Mouse (Mus musculus) midbrain, embryonic 11.5 days (tissue): ENCODE results near the gene Syne4. TPM values are rescaled to one million over a fixed set of nuclear protein-coding genes. Genes with fewer than 3 reads are reported as not detected.
A peak's percentile ranks its signal among the peaks of the same experiment; 100 is the strongest.

ENCODE experiments used
- ATAC-seq: fragments of 200-750 bp; cut with Nextera tagmentation; 2 replicates; pipeline ENCODE4 v1.8.0; 2017; ENCODE audit warnings: moderate TSS enrichment, moderate library complexity; ENCODE audit not compliant: low FRiP score
- DNase-seq: peaks from one replicate; pipeline ENCODE4 v3.0.0; 2015; ENCODE audit warnings: low spot score; ENCODE audit errors: missing footprints
- H3K27ac ChIP-seq: fragments of 300-500 bp; sonication (generic); 2 replicates; pipeline ENCODE4 v1.5.1; 2014; ENCODE audit warnings: low read depth, low read length
- H3K27me3 ChIP-seq: fragments of 300-500 bp; sonication (generic); 2 replicates; pipeline ENCODE4 v1.6.1; 2014; ENCODE audit warnings: mild to moderate bottlenecking, low read length, moderate library complexity, mixed read lengths; ENCODE audit not compliant: control insufficient read depth, insufficient read depth
- H3K36me3 ChIP-seq: fragments of 300-500 bp; sonication (generic); 2 replicates; pipeline ENCODE4 v1.6.1; 2014; ENCODE audit warnings: mild to moderate bottlenecking, low read length, moderate library complexity, mixed read lengths; ENCODE audit not compliant: control insufficient read depth, insufficient read depth
- H3K4me1 ChIP-seq: fragments of 300-500 bp; sonication (generic); 2 replicates; pipeline ENCODE4 v1.6.1; 2014; ENCODE audit warnings: low read length; ENCODE audit not compliant: control insufficient read depth, insufficient read depth
- H3K4me2 ChIP-seq: fragments of 300-500 bp; sonication (generic); 2 replicates; pipeline ENCODE4 v1.6.1; 2014; ENCODE audit warnings: mild to moderate bottlenecking, moderate library complexity
- H3K4me3 ChIP-seq: fragments of 300-500 bp; sonication (generic); 2 replicates; pipeline ENCODE4 v1.5.1; 2014; ENCODE audit warnings: low read depth, low read length
- H3K9ac ChIP-seq: fragments of 300-500 bp; sonication (generic); 2 replicates; pipeline ENCODE4 v1.6.1; 2014; ENCODE audit warnings: low read length
- H3K9me3 ChIP-seq: fragments of 300-500 bp; sonication (generic); 2 replicates; pipeline ENCODE4 v1.6.1; 2016; ENCODE audit warnings: low read length; ENCODE audit not compliant: control insufficient read depth
- WGBS: fragments of 180-500 bp; shearing (Covaris S2); extraction: QIAGEN DNeasy Blood & Tissue Kit; methylation state at CpG from one replicate; pipeline ENCODE4 v1.1.7; 2014; 5-methylcytosine and 5-hydroxymethylcytosine counted together
- polyA plus RNA-seq: library from polyadenylated mRNA; unstranded; fragments of >200 nt; fragmentation: Nextera tagmentation; extraction: Ambion mirVana; gene quantifications from 2 replicates; pipeline ENCODE4 v1.2.1, GENCODE M21; 2014

Gene Syne4
- polyA plus RNA-seq, 1 experiment from 2014 or later = 8.2 TPM

DNA sequence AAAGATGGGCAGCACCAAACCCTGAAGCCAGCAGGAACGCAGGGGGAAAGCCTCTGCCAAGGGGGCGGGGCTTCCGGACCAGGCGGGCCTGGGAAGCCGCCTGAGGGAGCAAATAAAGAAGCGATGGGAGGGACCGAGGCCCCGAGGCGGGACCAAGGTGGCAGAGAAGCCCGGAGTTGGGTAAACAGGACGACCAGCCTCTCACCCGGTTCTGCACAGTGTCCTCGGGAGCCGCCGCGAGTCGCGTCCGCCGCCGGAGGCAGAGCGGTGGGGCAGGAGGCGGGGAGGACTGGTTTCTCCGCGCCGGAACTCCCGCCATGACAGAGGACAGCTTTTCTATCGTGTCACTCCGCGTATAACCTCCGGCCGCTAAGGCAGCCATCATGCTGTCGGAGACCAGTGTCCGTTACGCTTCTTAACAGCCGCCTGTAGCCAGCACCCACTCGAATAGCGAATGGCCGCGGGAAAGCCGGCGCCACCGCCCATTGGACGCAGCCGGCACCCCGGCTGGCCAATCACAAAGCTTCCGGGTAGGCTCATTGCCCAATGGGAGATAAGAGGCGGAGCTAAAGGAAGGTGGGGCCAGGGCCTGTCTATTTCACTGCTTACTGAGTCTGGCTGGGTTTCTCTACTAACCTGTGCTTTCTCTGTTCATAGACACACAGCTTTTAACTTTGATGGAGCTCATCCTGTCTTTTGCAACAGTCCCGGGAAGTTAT, 34.5 kb upstream of the Syne4 start, which contains the start of the genes Thap8 and Wdr62:
Gene Thap8, plus strand, starts transcription at position 144 of the 719 bp plus-strand sequence.
Gene Wdr62, minus strand, starts transcription at position 469 of the 719 bp plus-strand sequence.
- DNase-seq (peak; percentile 98), ATAC-seq (peak; percentile 97)
- peak within 1 kb of the TSS; percentile 75 for H3K4me3 ChIP-seq
- H3K27me3 ChIP-seq = no peaks in the 10 kb centered on the region
- peak within 1 kb of the TSS; percentile 71 for H3K9ac ChIP-seq
- H3K4me1 ChIP-seq = peaks cover 11% of the 10 kb centered on the region
- H3K36me3 ChIP-seq = no peaks in the 10 kb centered on the region
- peak within 1 kb of the TSS; percentile 85 for H3K4me2 ChIP-seq
- H3K27ac ChIP-seq = peak within 1 kb of the TSS; percentile 94
- under 1% methylated on average over 49 of the region's 49 CpGs for WGBS
- no peaks in the 10 kb centered on the region for H3K9me3 ChIP-seq

DNA sequence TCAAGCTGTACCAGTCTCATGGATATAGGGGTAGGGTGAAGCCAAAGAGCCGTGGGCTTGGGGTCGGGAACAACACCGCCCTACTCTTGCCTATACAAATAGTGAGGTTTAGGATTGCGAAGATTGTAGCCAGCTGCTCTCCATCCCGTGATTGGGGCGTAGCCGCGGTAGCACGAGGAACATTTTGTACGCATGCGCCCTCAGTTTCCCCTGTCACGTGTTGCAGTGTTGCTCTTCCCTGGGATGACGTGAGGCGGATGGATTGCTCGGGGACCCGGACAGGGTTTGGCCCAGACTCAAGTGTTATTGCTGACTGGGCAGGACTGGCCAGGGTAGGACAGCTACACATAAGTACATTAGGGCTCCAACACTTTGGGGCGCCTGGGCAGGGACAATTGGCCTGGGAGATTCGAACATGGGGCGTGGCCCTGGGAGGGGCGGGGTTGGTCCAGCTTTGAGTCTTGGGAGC, 33.9 kb upstream of the Syne4 start:
- no peaks in the 10 kb centered on the region for H3K27me3 ChIP-seq
- H3K4me1 ChIP-seq = peaks cover 11% of the 10 kb centered on the region
- H3K9ac ChIP-seq = peak overlapping the region; percentile 68
- no peaks in the 10 kb centered on the region for H3K9me3 ChIP-seq
- peak; percentile 97 for DNase-seq
- peak overlapping the region; percentile 94 for H3K27ac ChIP-seq
- peak; percentile 84 for ATAC-seq
- H3K36me3 ChIP-seq = no peaks in the 10 kb centered on the region
- peak overlapping the region; percentile 75 for H3K4me3 ChIP-seq
- H3K4me2 ChIP-seq = peak overlapping the region; percentile 85
- under 1% methylated on average over 20 of the region's 20 CpGs for WGBS

GRCm38 (mm10) chr7:30281522-30281921, 33.1 kb upstream of the Syne4 start:
- Histone ChIP-seq H3K9ac (no peak overlapping the region), H3K4me2 (no peak overlapping the region; the same call in 1 of the 2 replicates), H3K4me3 (no peak overlapping the region), H3K36me3 (no peaks in the 10 kb centered on the region), H3K9me3 (no peaks in the 10 kb centered on the region), H3K4me1 (peaks cover 11% of the 10 kb centered on the region), H3K27me3 (no peaks in the 10 kb centered on the region), H3K27ac (no peak overlapping the region)
- ATAC-seq (no peak), DNase-seq (no peak)
- WGBS = 81% methylated on average over 4 of the region's 4 CpGs

DNA sequence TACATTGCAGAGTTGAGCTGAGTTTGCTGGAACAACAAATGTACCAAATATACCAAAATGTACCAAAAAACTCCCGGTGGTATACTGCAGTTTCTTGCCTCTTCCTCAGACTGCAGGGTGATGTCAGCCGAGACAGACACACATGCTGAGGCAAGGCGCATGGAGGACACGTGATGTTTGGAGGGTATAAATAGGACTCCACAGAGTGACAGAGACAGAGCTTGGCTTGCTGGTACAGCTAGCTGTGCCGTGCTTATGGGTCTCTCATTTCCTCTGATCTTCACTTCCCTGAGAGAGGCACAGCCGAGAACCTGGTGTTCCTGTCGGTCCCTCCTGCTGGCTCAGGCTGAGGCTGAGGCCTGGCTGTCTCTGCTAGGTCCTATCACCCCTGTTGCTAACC, 31.9 kb upstream of the Syne4 start:
- H3K27ac ChIP-seq = no peak overlapping the region
- peaks cover 11% of the 10 kb centered on the region for H3K4me1 ChIP-seq
- DNase-seq (no peak), ATAC-seq (no peak)
- no peak overlapping the region for H3K4me2 ChIP-seq
- H3K36me3 ChIP-seq = no peaks in the 10 kb centered on the region
- 80% methylated on average over 7 of the region's 7 CpGs for WGBS
- H3K9ac ChIP-seq = no peak overlapping the region
- H3K27me3 ChIP-seq = no peaks in the 10 kb centered on the region
- H3K9me3 ChIP-seq = no peaks in the 10 kb centered on the region
- H3K4me3 ChIP-seq = no peak overlapping the region

DNA sequence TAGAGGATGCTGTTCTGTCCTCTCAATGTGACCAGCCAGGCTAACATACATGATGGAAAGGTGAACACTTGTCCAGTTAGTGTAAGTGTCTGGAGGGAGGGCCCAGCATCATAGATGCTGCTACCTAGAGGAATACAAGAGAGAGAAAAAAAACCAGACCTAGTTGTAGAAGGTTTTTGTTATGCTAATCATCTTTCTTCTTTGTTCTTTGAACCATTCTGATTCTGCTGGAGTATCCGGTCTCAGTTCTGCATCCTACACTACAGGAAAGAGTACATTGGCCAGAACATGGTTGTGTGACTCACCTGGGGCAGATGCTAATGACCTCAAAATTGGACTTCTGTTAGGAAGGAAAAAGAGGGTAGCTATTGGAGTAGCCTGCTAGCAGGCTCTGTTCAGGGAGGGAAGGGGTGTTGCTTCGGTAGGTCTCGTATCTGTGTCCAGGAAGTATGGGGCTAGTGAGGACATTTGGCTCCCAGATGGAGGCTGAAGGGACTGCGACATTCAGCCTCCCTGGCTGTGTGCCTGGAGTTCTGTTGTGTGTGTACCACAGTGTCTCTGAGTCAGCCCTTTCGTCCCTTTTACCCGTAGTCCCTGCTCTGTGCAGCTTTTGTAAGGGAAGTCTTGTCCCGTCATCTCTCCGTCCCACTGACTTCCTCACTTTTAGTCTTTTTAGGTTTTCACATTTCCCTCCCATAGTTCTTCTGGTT, 27.8 kb upstream of the Syne4 start:
- H3K4me1 ChIP-seq = peaks cover 3% of the 10 kb centered on the region; the same call in 1 of the 2 replicates
- DNase-seq = no peak
- ATAC-seq = no peak
- H3K4me3 ChIP-seq = no peak overlapping the region
- H3K27ac ChIP-seq = no peak overlapping the region
- H3K4me2 ChIP-seq = no peak overlapping the region
- no peak overlapping the region for H3K9ac ChIP-seq
- no peaks in the 10 kb centered on the region for H3K36me3 ChIP-seq
- no peaks in the 10 kb centered on the region for H3K9me3 ChIP-seq
- no peaks in the 10 kb centered on the region for H3K27me3 ChIP-seq
- 67% methylated on average over 8 of the region's 8 CpGs for WGBS

GRCm38 (mm10) chr7:30288046-30288445, 26.6 kb upstream of the Syne4 start:
- 74% methylated on average over 6 of the region's 6 CpGs for WGBS
- ATAC-seq (no peak), DNase-seq (no peak)
- Histone ChIP-seq H3K4me2 (no peak overlapping the region), H3K27ac (no peak overlapping the region), H3K9me3 (no peaks in the 10 kb centered on the region), H3K27me3 (no peaks in the 10 kb centered on the region), H3K9ac (no peak overlapping the region), H3K4me3 (no peak overlapping the region), H3K36me3 (no peaks in the 10 kb centered on the region), H3K4me1 (peaks cover 5% of the 10 kb centered on the region; the same call in 1 of the 2 replicates)

DNA sequence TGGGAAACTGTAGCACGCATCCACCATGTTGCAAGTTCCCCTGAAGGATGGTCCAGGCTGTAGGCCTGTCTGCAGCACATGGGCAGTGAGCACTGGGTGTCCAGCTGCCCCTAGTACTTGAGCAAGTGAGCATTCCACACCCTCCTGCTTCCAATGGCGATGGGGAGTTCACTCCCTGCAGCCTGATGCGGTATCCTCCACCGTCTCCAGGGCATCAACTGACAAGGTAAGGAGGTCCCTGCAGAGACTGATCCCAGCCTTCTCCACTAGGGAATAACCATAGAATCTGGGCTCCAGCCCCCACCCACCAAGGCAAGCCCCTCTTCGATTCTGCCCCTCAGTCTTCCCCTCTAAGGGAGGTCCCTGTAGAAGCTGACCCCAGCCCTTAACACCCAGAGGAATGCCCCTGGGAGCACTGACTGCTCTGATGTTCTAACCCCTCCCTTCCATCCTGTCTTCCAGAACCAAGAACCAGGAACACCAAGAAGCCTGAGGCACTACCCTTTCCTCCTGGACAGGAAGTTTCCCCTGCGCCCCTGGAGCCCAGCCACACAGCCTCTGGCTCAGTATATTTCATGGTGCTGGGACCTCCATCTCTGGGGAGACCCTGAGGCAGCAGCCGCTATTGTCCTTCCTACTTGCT, 25.4 kb upstream of the Syne4 start:
- Histone ChIP-seq H3K9me3 (no peaks in the 10 kb centered on the region), H3K27ac (no peak overlapping the region), H3K9ac (peak overlapping the region; percentile 28), H3K4me2 (no peak overlapping the region), H3K27me3 (no peaks in the 10 kb centered on the region), H3K36me3 (no peaks in the 10 kb centered on the region), H3K4me1 (peaks cover 5% of the 10 kb centered on the region; the same call in 1 of the 2 replicates), H3K4me3 (no peak overlapping the region)
- ATAC-seq (no peak), DNase-seq (no peak)
- WGBS = 82% methylated on average over 7 of the region's 7 CpGs

- Histone ChIP-seq H3K4me3 (no peak overlapping the region), H3K9me3 (no peaks in the 10 kb centered on the region), H3K36me3 (no peaks in the 10 kb centered on the region; the same call in 1 of the 2 replicates), H3K4me2 (no peak overlapping the region), H3K9ac (peak overlapping the region; percentile 28), H3K27me3 (no peaks in the 10 kb centered on the region), H3K27ac (no peak overlapping the region), H3K4me1 (peaks cover 5% of the 10 kb centered on the region; the same call in 1 of the 2 replicates)
- DNase-seq (no peak), ATAC-seq (no peak)
- WGBS = 54% methylated on average over 10 of the region's 10 CpGs
Observed at GRCm38 (mm10) chr7:30289714-30290399, 24.8 kb upstream of the Syne4 start.
